Mouse (Mus musculus) thymus, postnatal 4 days (tissue): Measurements from ENCODE around the gene Gm45233.

Experiments used
- DNase-seq: peaks from one replicate; pipeline ENCODE4 v3.0.0; 2021

Gm45233 gene

GRCm38 (mm10) chr7:43449811-43450210 is 5.9 kb downstream of the Gm45233 start:
- no peak for DNase-seq

- DNase-seq, result no peak
These were observed 7.8 kb downstream of the Gm45233 start for GRCm38 (mm10) chr7:43451726-43452125.

- DNase-seq, result peak; percentile 56
These were observed 8.7 kb downstream of the Gm45233 start for GRCm38 (mm10) chr7:43452609-43453008.

GRCm38 (mm10) chr7:43453599-43454355 is 9.8 kb downstream of the Gm45233 start:
- DNase-seq, result no peak

- no peak for DNase-seq
These were observed 10.4 kb downstream of the Gm45233 start for GRCm38 (mm10) chr7:43454371-43454770.

GRCm38 (mm10) chr7:43462851-43463250 is 18.9 kb downstream of the Gm45233 start, which contains the start of gene Vsig10l:
Vsig10l (plus strand) TSS chr7:43463151.
- DNase-seq, result no peak

- DNase-seq, result no peak
These were observed 20.0 kb downstream of the Gm45233 start for GRCm38 (mm10) chr7:43463976-43464375.

GRCm38 (mm10) chr7:43464864-43465343 is 21.0 kb downstream of the Gm45233 start:
- DNase-seq, result peak; percentile 23

GRCm38 (mm10) chr7:43465344-43466098 is 21.6 kb downstream of the Gm45233 start:
- DNase-seq, result peak; percentile 86

- DNase-seq, result peak; percentile 91
These were observed 22.3 kb downstream of the Gm45233 start for GRCm38 (mm10) chr7:43466099-43466694.

GRCm38 (mm10) chr7:43470373-43470772 is 26.4 kb downstream of the Gm45233 start:
- peak; percentile 73 for DNase-seq

GRCm38 (mm10) chr7:43475706-43476105 is 31.8 kb downstream of the Gm45233 start:
- DNase-seq, result peak; percentile 60

GRCm38 (mm10) chr7:43476376-43476775 is 32.4 kb downstream of the Gm45233 start:
- DNase-seq, result no peak

- no peak for DNase-seq
These were observed 37.3 kb downstream of the Gm45233 start for GRCm38 (mm10) chr7:43481191-43481590.

GRCm38 (mm10) chr7:43482090-43482716 is 38.3 kb downstream of the Gm45233 start:
- no peak for DNase-seq

GRCm38 (mm10) chr7:43483236-43483635 is 39.3 kb downstream of the Gm45233 start:
- DNase-seq, result peak; percentile 22

- DNase-seq, result no peak
These were observed 44.7 kb downstream of the Gm45233 start for GRCm38 (mm10) chr7:43488646-43489045.

- no peak for DNase-seq
These were observed 45.8 kb downstream of the Gm45233 start, which contains the start of gene Iglon5 for GRCm38 (mm10) chr7:43489631-43490125. Iglon5 (minus strand) TSS chr7:43490075.

- DNase-seq, result peak; percentile 18
These were observed 46.3 kb downstream of the Gm45233 start for GRCm38 (mm10) chr7:43490182-43490584.

GRCm38 (mm10) chr7:43490861-43491260 is 46.9 kb downstream of the Gm45233 start:
- no peak for DNase-seq

- peak; percentile 51 for DNase-seq
These were observed 51.6 kb downstream of the Gm45233 start for GRCm38 (mm10) chr7:43495343-43496021.
